Mouse (Mus musculus) ovary, adult 18-20 months (tissue): Measurements from ENCODE around the gene Mbnl2.
A peak's percentile ranks its signal among the peaks of the same experiment; 100 is the strongest.
"Not testable (repeated sequence)": the region's sequence is repeated elsewhere in the genome, so short reads cannot be mapped to it uniquely, and the experiment has no call there.

Experiments
- DNase-seq: peaks from one replicate; pipeline ENCODE4 v3.0.0; 2022; ENCODE audit warnings: low spot score, mixed read lengths

Mbnl2 gene

DNA sequence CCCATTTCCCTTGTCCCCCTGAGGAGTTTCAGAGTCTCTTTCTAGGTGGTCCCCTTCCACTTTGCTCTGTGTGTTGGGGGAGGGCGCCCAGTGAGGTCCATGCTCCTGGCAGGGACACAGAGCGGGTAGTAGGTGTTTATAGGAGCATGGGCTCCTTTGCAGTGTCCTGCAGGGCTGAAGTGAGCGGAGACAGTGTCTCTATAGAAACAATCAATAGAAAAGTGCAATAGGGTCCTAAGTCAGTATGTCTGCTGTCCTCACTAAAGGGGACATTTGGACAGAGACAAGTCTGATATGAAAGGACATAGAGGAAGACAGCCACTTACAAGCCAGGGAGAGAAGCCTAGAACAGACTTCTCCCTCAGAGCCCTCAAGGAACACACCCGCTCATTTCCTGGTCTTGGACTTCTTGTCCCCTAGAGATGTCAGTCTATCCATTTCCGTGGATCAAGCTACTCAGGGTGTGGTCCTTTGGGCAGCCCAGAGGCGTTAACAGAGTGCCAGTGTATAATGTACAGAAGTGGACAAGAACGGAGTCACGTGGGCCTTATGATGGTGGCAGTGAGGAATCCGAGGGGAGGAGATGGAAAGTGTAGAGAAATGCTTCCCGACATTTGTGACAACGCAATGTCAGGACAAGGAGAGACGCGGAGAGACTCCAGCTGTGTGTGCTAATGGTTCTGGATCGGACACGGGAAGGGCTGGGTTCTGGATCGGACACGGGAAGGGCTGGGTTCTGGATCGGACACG, 82.0 kb downstream of the Mbnl2 start:
- DNase-seq = no peak

- DNase-seq = not testable (repeated sequence)
Observed at GRCm38 (mm10) chr14:120359608-120360007, 84.1 kb downstream of the Mbnl2 start.

- no peak for DNase-seq
Observed at GRCm38 (mm10) chr14:120361121-120361520, 85.7 kb downstream of the Mbnl2 start.

DNA sequence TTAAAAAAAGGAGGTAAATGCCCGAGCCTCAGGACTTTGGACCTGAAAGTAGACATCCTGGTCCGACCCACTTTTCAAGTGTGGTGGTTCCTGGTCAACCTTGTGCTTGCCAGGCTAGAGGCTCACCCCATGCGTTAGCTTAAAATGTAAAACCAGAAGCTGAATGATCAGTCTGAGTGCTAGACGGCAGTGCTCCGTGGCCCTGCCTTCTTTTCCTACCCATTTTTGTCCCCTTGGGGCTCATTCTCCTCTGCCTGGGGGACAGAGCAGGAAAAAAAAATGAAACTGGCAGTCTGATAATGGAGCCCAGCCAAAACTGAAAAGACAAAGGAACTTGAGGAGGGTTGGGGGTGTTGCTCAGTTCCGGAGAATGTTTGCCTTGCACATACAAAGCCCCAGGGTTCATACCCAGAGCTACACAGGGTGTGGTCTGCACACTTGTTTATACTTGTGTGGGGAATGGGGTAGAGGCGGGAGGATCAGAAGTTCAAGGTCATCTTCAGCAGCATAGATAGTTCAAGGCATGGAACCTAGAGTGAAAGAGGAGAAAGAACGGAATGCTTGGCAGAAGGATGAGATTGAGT, 87.0 kb downstream of the Mbnl2 start:
- DNase-seq = no peak

GRCm38 (mm10) chr14:120363090-120363818, 87.8 kb downstream of the Mbnl2 start:
- DNase-seq = no peak

- no peak for DNase-seq
Observed at GRCm38 (mm10) chr14:120365088-120365487, 89.6 kb downstream of the Mbnl2 start.

DNA sequence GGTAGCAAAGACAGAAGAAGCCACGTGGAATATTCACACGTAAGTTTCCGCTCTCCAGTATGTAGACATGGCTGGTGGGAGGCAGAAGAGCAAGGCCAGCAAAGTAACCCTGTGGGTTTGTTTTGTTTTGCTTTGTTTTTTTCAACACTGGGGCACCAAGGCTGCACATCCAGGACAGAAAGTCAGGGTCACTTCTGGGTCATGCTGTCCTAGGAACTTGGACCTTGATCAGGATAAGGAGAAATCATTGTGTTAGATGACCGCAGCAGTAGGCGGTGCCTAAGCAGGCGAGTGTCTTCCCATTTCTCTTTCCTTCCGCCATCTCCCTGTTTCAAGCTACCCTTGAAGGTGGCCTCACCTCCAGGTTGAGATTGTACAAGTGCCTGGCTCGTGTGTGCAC, 91.5 kb downstream of the Mbnl2 start:
- DNase-seq = peak; percentile 75

- DNase-seq = no peak
Observed at GRCm38 (mm10) chr14:120367589-120367988, 92.1 kb downstream of the Mbnl2 start.

- DNase-seq = no peak
Observed at GRCm38 (mm10) chr14:120368456-120368855, 93.0 kb downstream of the Mbnl2 start.

GRCm38 (mm10) chr14:120368914-120369391, 93.5 kb downstream of the Mbnl2 start:
- peak; percentile 57 for DNase-seq

GRCm38 (mm10) chr14:120370044-120370443, 94.6 kb downstream of the Mbnl2 start:
- DNase-seq = no peak

- DNase-seq = no peak
Observed at GRCm38 (mm10) chr14:120370631-120371030, 95.2 kb downstream of the Mbnl2 start.

- DNase-seq = no peak
Observed at GRCm38 (mm10) chr14:120371174-120371573, 95.7 kb downstream of the Mbnl2 start.

- no peak for DNase-seq
Observed at GRCm38 (mm10) chr14:120373026-120374024, 97.9 kb downstream of the Mbnl2 start.

GRCm38 (mm10) chr14:120374786-120375185, 99.3 kb downstream of the Mbnl2 start:
- DNase-seq = no peak

DNA sequence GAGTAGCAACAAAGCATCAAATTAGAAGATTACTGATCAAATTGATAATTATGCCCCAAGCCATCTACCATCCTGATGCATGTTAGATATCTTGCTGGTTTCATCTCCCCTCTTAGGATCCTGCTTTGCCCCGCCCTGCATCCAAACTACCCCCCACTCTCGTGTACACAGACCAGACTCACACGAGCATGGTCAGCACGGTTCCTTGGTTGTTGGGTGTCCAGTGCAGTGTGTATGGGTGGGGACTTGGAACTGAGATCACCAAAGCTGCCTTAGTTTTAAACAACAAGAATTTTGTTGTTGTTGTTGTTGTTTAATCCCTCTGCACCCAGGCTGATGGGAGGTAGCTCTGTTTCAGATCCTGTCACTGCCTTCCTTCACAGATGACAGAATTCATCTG, 101.7 kb downstream of the Mbnl2 start:
- no peak for DNase-seq

DNA sequence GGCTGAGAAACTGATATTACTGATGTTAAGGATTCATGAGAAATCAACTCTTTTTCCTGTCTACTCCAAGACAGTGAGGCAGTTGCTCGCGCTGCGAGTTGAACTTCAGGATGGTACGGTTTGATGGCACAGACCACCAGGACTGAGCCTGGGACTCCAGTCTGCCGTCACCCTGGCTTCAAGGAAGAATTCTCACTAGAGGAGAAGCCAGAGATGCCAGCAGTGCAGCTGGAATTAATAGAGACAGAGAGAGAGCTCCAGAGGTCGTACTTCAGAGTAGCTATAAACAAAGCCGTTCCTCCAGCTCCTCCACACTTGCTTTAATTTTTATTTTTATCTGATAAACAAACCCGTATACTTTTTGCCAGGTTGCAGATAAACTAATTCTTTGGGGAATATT, 102.5 kb downstream of the Mbnl2 start:
- no peak for DNase-seq

DNA sequence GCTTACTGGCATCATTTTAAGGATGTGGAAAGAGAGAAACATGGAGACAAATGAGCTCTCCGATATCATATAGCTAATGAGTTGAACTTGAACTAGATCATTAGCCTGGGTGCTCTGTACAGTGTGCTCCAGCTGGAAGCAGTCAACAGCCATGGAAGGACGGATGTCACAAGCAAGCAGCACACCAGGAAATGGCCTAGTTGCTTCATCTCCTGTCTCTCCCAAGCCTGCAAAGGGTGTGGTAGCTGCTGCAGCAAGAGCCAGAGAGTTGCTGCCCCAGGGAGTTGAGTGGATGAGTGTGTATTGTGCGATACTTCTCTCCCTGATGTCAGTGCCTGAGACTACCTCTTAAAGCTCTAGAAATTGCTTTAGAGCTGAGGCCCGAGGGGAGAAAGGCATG, 104.2 kb downstream of the Mbnl2 start:
- no peak for DNase-seq

DNA sequence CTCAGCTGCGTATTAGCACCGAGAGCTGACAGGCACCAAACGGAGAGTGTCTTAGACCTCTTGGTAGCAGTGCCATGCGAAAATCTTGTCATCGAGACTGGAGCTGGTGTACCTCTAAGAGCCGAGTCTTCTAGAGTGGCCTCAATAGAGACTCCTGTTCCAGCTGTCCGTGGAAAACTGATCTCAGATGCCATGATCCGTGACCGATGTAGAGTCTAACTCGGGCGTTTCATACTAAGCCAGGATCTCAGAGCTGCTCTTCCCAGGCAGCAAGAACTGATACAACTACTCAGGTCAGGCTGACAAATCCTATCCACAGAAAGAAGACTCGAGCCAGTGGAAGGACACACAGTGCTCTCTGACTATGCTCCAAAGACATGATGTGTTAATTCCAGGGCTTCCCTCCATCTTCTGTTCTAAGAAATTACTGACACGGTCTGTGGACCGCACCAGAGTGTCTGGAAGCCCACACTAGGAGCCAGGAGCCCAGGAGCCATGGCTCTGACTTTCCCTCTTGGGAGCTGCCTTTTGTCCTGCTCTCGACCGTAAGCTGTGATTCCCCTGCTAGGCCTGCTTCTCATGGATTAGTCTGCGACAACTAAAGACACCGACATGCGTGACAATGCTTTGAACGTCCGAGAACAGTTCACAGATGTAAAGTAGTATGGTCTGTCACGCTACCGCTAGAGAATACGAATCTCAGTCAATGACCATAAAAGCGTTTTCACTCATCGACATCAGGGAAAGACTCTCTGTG, 106.1 kb downstream of the Mbnl2 start:
- no peak for DNase-seq

- no peak for DNase-seq
Observed at GRCm38 (mm10) chr14:120382179-120382578, 106.7 kb downstream of the Mbnl2 start.
